Mouse (Mus musculus) midbrain, embryonic 13.5 days (tissue): ENCODE results near the gene Dpep3. TPM values are rescaled to one million over a fixed set of nuclear protein-coding genes. Genes with fewer than 3 reads are reported as not detected.

Experiments used
- ATAC-seq: fragments of 200-750 bp; cut with Nextera tagmentation; 2 replicates; pipeline ENCODE4 v1.8.0; 2017; ENCODE audit warnings: mild to moderate bottlenecking, moderate TSS enrichment, moderate library complexity
- H3K27ac ChIP-seq: fragments of 300-500 bp; sonication (generic); 2 replicates; pipeline ENCODE4 v1.5.1; 2015; ENCODE audit warnings: inconsistent platforms, mild to moderate bottlenecking, moderate library complexity
- H3K27me3 ChIP-seq: fragments of 300-500 bp; sonication (generic); 2 replicates; pipeline ENCODE4 v1.6.1; 2015; ENCODE audit warnings: mild to moderate bottlenecking, inconsistent platforms
- H3K36me3 ChIP-seq: fragments of 300-500 bp; sonication (generic); 2 replicates; pipeline ENCODE4 v1.6.1; 2015; ENCODE audit warnings: mild to moderate bottlenecking, inconsistent platforms
- H3K4me1 ChIP-seq: fragments of 300-500 bp; sonication (generic); replicated peaks from 2 replicates; pipeline ENCODE4 v1.6.1; 2015; ENCODE audit warnings: inconsistent platforms
- H3K4me2 ChIP-seq: fragments of 300-500 bp; sonication (generic); replicated peaks from 2 replicates; pipeline ENCODE4 v1.6.1; 2015; ENCODE audit warnings: moderate library complexity, mild to moderate bottlenecking, inconsistent platforms
- H3K4me3 ChIP-seq: fragments of 300-500 bp; sonication (generic); replicated peaks from 2 replicates; pipeline ENCODE4 v1.5.1; 2015; ENCODE audit warnings: mild to moderate bottlenecking, inconsistent platforms
- H3K9ac ChIP-seq: fragments of 300-500 bp; sonication (generic); replicated peaks from 2 replicates; pipeline ENCODE4 v1.6.1; 2015; ENCODE audit warnings: mild to moderate bottlenecking, inconsistent platforms
- H3K9me3 ChIP-seq: fragments of 300-500 bp; sonication (generic); 2 replicates; pipeline ENCODE4 v1.6.1; 2016; ENCODE audit warnings: mild to moderate bottlenecking, inconsistent platforms
- WGBS: fragments of 180-500 bp; shearing (Covaris S2); methylation state at CpG from one replicate; pipeline ENCODE4 v1.1.7; 2015; 5-methylcytosine and 5-hydroxymethylcytosine counted together
- microRNA-seq: library from miRNA; unstranded; fragments of <30 nt; microRNA quantifications from one replicate; pipeline ENCODE4, GENCODE M21; 2016
- polyA plus RNA-seq: library from polyadenylated mRNA; unstranded; fragments of >200 nt; fragmentation: Nextera tagmentation; extraction: Ambion mirVana; gene quantifications from 2 replicates; pipeline ENCODE4 v1.2.1, GENCODE M21; 2015

The Dpep3 gene
- polyA plus RNA-seq, 1 experiment from 2014 or later, result not detected

- Histone ChIP-seq H3K4me1 (peaks cover 18% of the 10 kb centered on the region), H3K9ac (no peak overlapping the region), H3K4me2 (no peak overlapping the region), H3K36me3 (peaks cover 25% of the 10 kb centered on the region), H3K9me3 (no peaks in the 10 kb centered on the region), H3K4me3 (no peak overlapping the region), H3K27me3 (no peaks in the 10 kb centered on the region), H3K27ac (no peak overlapping the region)
- ATAC-seq, result no peak
- WGBS, result 94% methylated on average over 11 of the region's 11 CpGs
Measured at GRCm38 (mm10) chr8:105932525-105932924, 46.7 kb downstream of the Dpep3 start.

DNA sequence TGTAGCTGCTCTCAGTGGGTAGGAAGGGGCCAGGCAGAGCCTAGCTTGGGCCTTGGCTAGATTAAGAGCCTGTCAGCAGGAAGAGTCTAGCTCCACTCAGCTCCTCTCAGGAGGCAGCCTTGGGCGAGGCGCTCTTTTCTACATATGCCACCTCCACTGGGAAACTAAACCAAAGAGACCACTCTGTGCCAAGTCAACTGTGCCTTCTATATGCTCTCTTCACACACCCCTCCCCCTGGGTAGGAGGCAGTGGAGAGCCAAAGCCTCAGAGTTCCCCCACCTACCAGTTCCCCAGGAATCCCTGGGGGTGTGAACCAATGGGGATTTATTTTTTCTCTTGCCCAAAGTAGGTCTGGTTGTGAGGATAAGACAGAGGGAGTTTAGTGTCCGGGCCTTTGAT, 48.0 kb downstream of the Dpep3 start:
- peaks cover 25% of the 10 kb centered on the region for H3K36me3 ChIP-seq
- peaks cover 14% of the 10 kb centered on the region for H3K4me1 ChIP-seq
- H3K9me3 ChIP-seq, result no peaks in the 10 kb centered on the region
- H3K27me3 ChIP-seq, result no peaks in the 10 kb centered on the region
- H3K4me2 ChIP-seq, result no peak overlapping the region
- H3K9ac ChIP-seq, result no peak overlapping the region
- no peak overlapping the region for H3K27ac ChIP-seq
- H3K4me3 ChIP-seq, result no peak overlapping the region
- no peak for ATAC-seq
- WGBS, result 96% methylated on average over 3 of the region's 3 CpGs

- Histone ChIP-seq H3K9ac (peak overlapping the region; percentile 54), H3K4me2 (no peak overlapping the region), H3K9me3 (no peaks in the 10 kb centered on the region), H3K27ac (peak overlapping the region; percentile 80), H3K4me1 (peaks cover 7% of the 10 kb centered on the region), H3K36me3 (peaks cover 25% of the 10 kb centered on the region), H3K4me3 (no peak overlapping the region), H3K27me3 (no peaks in the 10 kb centered on the region)
- WGBS, result 13% methylated on average over 8 of the region's 8 CpGs
- ATAC-seq, result peak; percentile 82
Measured at GRCm38 (mm10) chr8:105930602-105931001, 48.6 kb downstream of the Dpep3 start.

GRCm38 (mm10) chr8:105925123-105925522, 54.1 kb downstream of the Dpep3 start:
- WGBS, result 79% methylated on average over 3 of the region's 3 CpGs
- Histone ChIP-seq H3K4me3 (no peak overlapping the region), H3K9ac (0 out of 2 replicates have a peak overlapping the region, but pooled peaks have one; percentile 28), H3K27me3 (no peaks in the 10 kb centered on the region), H3K9me3 (no peaks in the 10 kb centered on the region), H3K4me2 (no peak overlapping the region), H3K4me1 (peaks cover under 1% of the 10 kb centered on the region), H3K27ac (no peak overlapping the region), H3K36me3 (0 out of 2 replicates have a peak, but pooled peaks cover 12% of the 10 kb centered on the region)
- no peak for ATAC-seq

Small RNA genes lying within 50 kb of the gene (microRNA-seq; reads per million reads assigned to microRNA genes)
- not detected for gene Mir7074

Other genes with a start within 250 kb of the Dpep3 start
- 90.0 and 92.7 TPM in 2 replicates for gene Gfod2, start 220.8 kb downstream of the Dpep3 start, polyA plus RNA-seq
- gene Ranbp10, start 152.1 kb downstream of the Dpep3 start, polyA plus RNA-seq, result 13.8 and 15.9 TPM in 2 replicates
- 0.36 and 0.58 TPM in 2 replicates for gene Tsnaxip1, start 151.7 kb downstream of the Dpep3 start, polyA plus RNA-seq
- gene Cenpt, start 126.2 kb downstream of the Dpep3 start, polyA plus RNA-seq, result 60.9 and 64.9 TPM in 2 replicates
- gene Thap11, start 124.3 kb downstream of the Dpep3 start, polyA plus RNA-seq, result 58.9 and 62.2 TPM in 2 replicates
- 253 and 263 TPM in 2 replicates for gene Nutf2, start 118.8 kb downstream of the Dpep3 start, polyA plus RNA-seq
- gene Edc4, start 98.5 kb downstream of the Dpep3 start, polyA plus RNA-seq, result 54.6 and 56.6 TPM in 2 replicates
- gene Nrn1l, start 85.9 kb downstream of the Dpep3 start, polyA plus RNA-seq, result 0.49 and 0.75 TPM in 2 replicates
- 13.5 and 14.7 TPM in 2 replicates for gene Pskh1, start 79.0 kb downstream of the Dpep3 start, polyA plus RNA-seq
- gene Ctrl, start 45.6 kb downstream of the Dpep3 start, polyA plus RNA-seq, result 2.6 and 2.9 TPM in 2 replicates
- gene Psmb10, start 41.0 kb downstream of the Dpep3 start, polyA plus RNA-seq, result 38.7 and 40.3 TPM in 2 replicates
- gene Lcat, start 36.0 kb downstream of the Dpep3 start, polyA plus RNA-seq, result 0.30 and 0.54 TPM in 2 replicates
- gene Slc12a4, start 13.3 kb downstream of the Dpep3 start, polyA plus RNA-seq, result 5.2 and 5.6 TPM in 2 replicates
- 19.3 and 23.0 TPM in 2 replicates for gene Dus2, start 11.9 kb upstream of the Dpep3 start, polyA plus RNA-seq
- not detected in 2 replicates for gene Dpep2nb, start 26.5 kb upstream of the Dpep3 start, polyA plus RNA-seq
- 19.1 and 20.6 TPM in 2 replicates for gene Ddx28, start 32.5 kb upstream of the Dpep3 start, polyA plus RNA-seq
- 3.9 and 4.4 TPM in 2 replicates for gene Nfatc3, start 79.4 kb upstream of the Dpep3 start, polyA plus RNA-seq
- 0.09 TPM in 1 of 2 replicates, not detected in the other for gene Esrp2, start 157.5 kb upstream of the Dpep3 start, polyA plus RNA-seq
- 16.8 and 18.4 TPM in 2 replicates for gene Pla2g15, start 171.0 kb upstream of the Dpep3 start, polyA plus RNA-seq
- gene Slc7a6, start 189.4 kb upstream of the Dpep3 start, polyA plus RNA-seq, result 76.0 and 81.0 TPM in 2 replicates
- gene Slc7a6os, start 231.5 kb upstream of the Dpep3 start, polyA plus RNA-seq, result 36.6 and 42.6 TPM in 2 replicates
- 57.8 and 62.6 TPM in 2 replicates for gene Prmt7, start 231.5 kb upstream of the Dpep3 start, polyA plus RNA-seq